Mouse (Mus musculus) kidney, embryonic 16.5 days (tissue): ENCODE data around the gene Svopl. TPM values are rescaled to one million over a fixed set of nuclear protein-coding genes. Genes with fewer than 3 reads are reported as not detected.

Source experiments
- ATAC-seq: fragments of 200-750 bp; cut with Nextera tagmentation; 2 replicates; pipeline ENCODE4 v1.8.0; 2017; ENCODE audit warnings: moderate TSS enrichment; ENCODE audit not compliant: low FRiP score, low TSS enrichment
- H3K27ac ChIP-seq: fragments of 300-500 bp; sonication (generic); 2 replicates; pipeline ENCODE4 v1.5.1; 2014; ENCODE audit warnings: low read length
- H3K27me3 ChIP-seq: fragments of 300-500 bp; sonication (generic); 2 replicates; pipeline ENCODE4 v1.6.1; 2014; ENCODE audit warnings: low read length, control low read depth, mixed read lengths; ENCODE audit not compliant: insufficient read depth
- H3K36me3 ChIP-seq: fragments of 300-500 bp; sonication (generic); 2 replicates; pipeline ENCODE4 v1.6.1; 2014; ENCODE audit warnings: low read length, control low read depth, mixed read lengths; ENCODE audit not compliant: insufficient read depth
- H3K4me1 ChIP-seq: fragments of 300-500 bp; sonication (generic); 2 replicates; pipeline ENCODE4 v1.6.1; 2014; ENCODE audit warnings: low read length, control low read depth, mixed read lengths; ENCODE audit not compliant: insufficient read depth
- H3K4me2 ChIP-seq: fragments of 300-500 bp; sonication (generic); replicated peaks from 2 replicates; pipeline ENCODE4 v1.6.1; 2014; ENCODE audit warnings: low read depth, low read length
- H3K4me3 ChIP-seq: fragments of 300-500 bp; sonication (generic); 2 replicates; pipeline ENCODE4 v1.5.1; 2014; ENCODE audit warnings: mild to moderate bottlenecking, low read length
- H3K9ac ChIP-seq: fragments of 300-500 bp; sonication (generic); replicated peaks from 2 replicates; pipeline ENCODE4 v1.6.1; 2014; ENCODE audit warnings: low read length
- H3K9me3 ChIP-seq: fragments of 300-500 bp; sonication (generic); 2 replicates; pipeline ENCODE4 v1.6.1; 2016; ENCODE audit warnings: low read length, control low read depth
- WGBS: fragments of 180-500 bp; shearing (Covaris S2); extraction: QIAGEN DNeasy Blood & Tissue Kit; methylation state at CpG from one replicate; pipeline ENCODE4 v1.1.7; 2014; 5-methylcytosine and 5-hydroxymethylcytosine counted together
- polyA plus RNA-seq: library from polyadenylated mRNA; unstranded; fragments of >200 nt; fragmentation: Nextera tagmentation; extraction: Ambion mirVana; gene quantifications from 2 replicates; pipeline ENCODE4 v1.2.1, GENCODE M21; 2015

Svopl gene
- polyA plus RNA-seq, 1 experiment from 2014 or later: 16.5 TPM

GRCm38 (mm10) chr6:38048003-38048402 is 1.2 kb upstream of the Svopl start:
- H3K36me3 ChIP-seq: no peaks in the 10 kb centered on the region
- H3K4me3 ChIP-seq: no peak overlapping the region
- no peak overlapping the region for H3K4me2 ChIP-seq
- no peaks in the 10 kb centered on the region for H3K27me3 ChIP-seq
- H3K9me3 ChIP-seq: no peaks in the 10 kb centered on the region
- ATAC-seq: 0 out of 2 replicates have a peak, but pooled peaks have one; percentile 21
- H3K4me1 ChIP-seq: peaks cover 32% of the 10 kb centered on the region
- 62% methylated on average over 4 of the region's 4 CpGs for WGBS
- H3K27ac ChIP-seq: peak overlapping the region; percentile 87
- no peak overlapping the region for H3K9ac ChIP-seq

GRCm38 (mm10) chr6:38032801-38033566 is 13.8 kb downstream of the Svopl start:
- Histone ChIP-seq H3K27me3 (no peaks in the 10 kb centered on the region), H3K36me3 (no peaks in the 10 kb centered on the region), H3K9ac (no peak overlapping the region), H3K9me3 (no peaks in the 10 kb centered on the region), H3K4me2 (no peak overlapping the region), H3K4me3 (no peak overlapping the region), H3K4me1 (peaks cover 29% of the 10 kb centered on the region), H3K27ac (peak overlapping the region; percentile 84)
- ATAC-seq: no peak; the same call in 1 of the 2 replicates
- WGBS: 59% methylated on average over 5 of the region's 5 CpGs

GRCm38 (mm10) chr6:38031924-38032540 is 14.8 kb downstream of the Svopl start:
- no peak overlapping the region for H3K4me2 ChIP-seq
- peaks cover 29% of the 10 kb centered on the region for H3K4me1 ChIP-seq
- H3K27ac ChIP-seq: peak overlapping the region; percentile 84
- peak; percentile 36 for ATAC-seq
- no peak overlapping the region for H3K4me3 ChIP-seq
- 27% methylated on average over 7 of the region's 7 CpGs for WGBS
- H3K9ac ChIP-seq: no peak overlapping the region
- no peaks in the 10 kb centered on the region for H3K36me3 ChIP-seq
- H3K27me3 ChIP-seq: no peaks in the 10 kb centered on the region
- no peaks in the 10 kb centered on the region for H3K9me3 ChIP-seq

- Histone ChIP-seq H3K36me3 (no peaks in the 10 kb centered on the region), H3K4me1 (peaks cover 26% of the 10 kb centered on the region), H3K27me3 (no peaks in the 10 kb centered on the region), H3K9ac (no peak overlapping the region), H3K4me3 (no peak overlapping the region), H3K27ac (no peak overlapping the region), H3K4me2 (no peak overlapping the region), H3K9me3 (no peaks in the 10 kb centered on the region)
- WGBS: 25% methylated on average over 2 of the region's 2 CpGs
- ATAC-seq: no peak
Measured at GRCm38 (mm10) chr6:38028205-38028604, 18.6 kb downstream of the Svopl start.

GRCm38 (mm10) chr6:38027771-38028170 is 19.0 kb downstream of the Svopl start:
- 62% methylated on average over 1 of the region's 1 CpGs for WGBS
- H3K9ac ChIP-seq: no peak overlapping the region
- no peaks in the 10 kb centered on the region for H3K27me3 ChIP-seq
- no peak overlapping the region for H3K4me2 ChIP-seq
- ATAC-seq: no peak
- no peak overlapping the region for H3K27ac ChIP-seq
- H3K4me1 ChIP-seq: peaks cover 26% of the 10 kb centered on the region
- no peaks in the 10 kb centered on the region for H3K36me3 ChIP-seq
- no peak overlapping the region for H3K4me3 ChIP-seq
- no peaks in the 10 kb centered on the region for H3K9me3 ChIP-seq

GRCm38 (mm10) chr6:38023284-38023683 is 23.5 kb downstream of the Svopl start:
- peak overlapping the region; percentile 59 for H3K27ac ChIP-seq

GRCm38 (mm10) chr6:38021406-38021805 is 25.4 kb downstream of the Svopl start:
- H3K27ac ChIP-seq: no peak overlapping the region
- H3K27me3 ChIP-seq: no peaks in the 10 kb centered on the region
- no peaks in the 10 kb centered on the region for H3K9me3 ChIP-seq
- peaks cover 9% of the 10 kb centered on the region for H3K4me1 ChIP-seq
- H3K36me3 ChIP-seq: peaks cover 4% of the 10 kb centered on the region; the same call in 1 of the 2 replicates
- no peak overlapping the region for H3K4me3 ChIP-seq
- WGBS: 84% methylated on average over 7 of the region's 7 CpGs
- no peak overlapping the region for H3K9ac ChIP-seq
- H3K4me2 ChIP-seq: no peak overlapping the region
- ATAC-seq: no peak

More at GRCm38 (mm10) chr6:38023284-38023683, 23.5 kb downstream of the Svopl start:
- H3K4me2 ChIP-seq: no peak overlapping the region
- WGBS: 18% methylated on average over 7 of the region's 7 CpGs
- peaks cover 4% of the 10 kb centered on the region; the same call in 1 of the 2 replicates for H3K36me3 ChIP-seq
- H3K9me3 ChIP-seq: no peaks in the 10 kb centered on the region
- no peak overlapping the region for H3K9ac ChIP-seq
- no peak overlapping the region for H3K4me3 ChIP-seq
- no peaks in the 10 kb centered on the region for H3K27me3 ChIP-seq
- H3K4me1 ChIP-seq: peaks cover 9% of the 10 kb centered on the region
- ATAC-seq: peak; percentile 78

- Histone ChIP-seq H3K4me1 (no peaks in the 10 kb centered on the region), H3K9ac (no peak overlapping the region), H3K9me3 (no peaks in the 10 kb centered on the region), H3K4me2 (no peak overlapping the region), H3K27ac (no peak overlapping the region), H3K36me3 (no peaks in the 10 kb centered on the region), H3K27me3 (no peaks in the 10 kb centered on the region), H3K4me3 (no peak overlapping the region)
- no peak for ATAC-seq
- 93% methylated on average over 2 of the region's 2 CpGs for WGBS
Measured at GRCm38 (mm10) chr6:38012829-38013228, 34.0 kb downstream of the Svopl start.

- H3K27me3 ChIP-seq: no peaks in the 10 kb centered on the region
- H3K36me3 ChIP-seq: no peaks in the 10 kb centered on the region
- peak; percentile 76; the same call in 1 of the 2 replicates for ATAC-seq
- H3K4me2 ChIP-seq: no peak overlapping the region
- H3K4me1 ChIP-seq: no peaks in the 10 kb centered on the region
- H3K27ac ChIP-seq: no peak overlapping the region
- H3K9me3 ChIP-seq: no peaks in the 10 kb centered on the region
- H3K4me3 ChIP-seq: no peak overlapping the region
- no peak overlapping the region for H3K9ac ChIP-seq
- WGBS: 11% methylated on average over 6 of the region's 6 CpGs
Measured at GRCm38 (mm10) chr6:38007459-38007858, 39.3 kb downstream of the Svopl start.

GRCm38 (mm10) chr6:37967386-37967785 is 79.4 kb downstream of the Svopl start:
- H3K4me1 ChIP-seq: no peaks in the 10 kb centered on the region
- H3K36me3 ChIP-seq: peaks cover 50% of the 10 kb centered on the region
- no peaks in the 10 kb centered on the region for H3K9me3 ChIP-seq
- H3K9ac ChIP-seq: no peak overlapping the region
- no peak overlapping the region for H3K27ac ChIP-seq
- no peak for ATAC-seq
- H3K27me3 ChIP-seq: no peaks in the 10 kb centered on the region
- H3K4me2 ChIP-seq: no peak overlapping the region
- WGBS: 88% methylated on average over 4 of the region's 4 CpGs
- H3K4me3 ChIP-seq: no peak overlapping the region
